Mouse (Mus musculus) neural tube, embryonic 13.5 days (tissue): ENCODE results near the gene Ficd. TPM values are rescaled to one million over a fixed set of nuclear protein-coding genes. Genes with fewer than 3 reads are reported as not detected.
A peak's percentile ranks its signal among the peaks of the same experiment; 100 is the strongest.

Experiments
- ATAC-seq: fragments of 200-750 bp; cut with Nextera tagmentation; 2 replicates; pipeline ENCODE4 v1.8.0; 2017; ENCODE audit warnings: low read depth, mild to moderate bottlenecking, moderate TSS enrichment, moderate library complexity
- H3K27ac ChIP-seq: fragments of 300-500 bp; sonication (generic); replicated peaks from 2 replicates; pipeline ENCODE4 v1.5.1; 2015; ENCODE audit warnings: moderate library complexity, mild to moderate bottlenecking, inconsistent platforms
- H3K27me3 ChIP-seq: fragments of 300-500 bp; sonication (generic); 2 replicates; pipeline ENCODE4 v1.6.1; 2015; ENCODE audit warnings: mild to moderate bottlenecking, inconsistent platforms
- H3K36me3 ChIP-seq: fragments of 300-500 bp; sonication (generic); 2 replicates; pipeline ENCODE4 v1.6.1; 2015; ENCODE audit warnings: mild to moderate bottlenecking, inconsistent platforms
- H3K4me1 ChIP-seq: fragments of 300-500 bp; sonication (generic); replicated peaks from 2 replicates; pipeline ENCODE4 v1.6.1; 2015; ENCODE audit warnings: inconsistent platforms
- H3K4me2 ChIP-seq: fragments of 300-500 bp; sonication (generic); 2 replicates; pipeline ENCODE4 v1.6.1; 2015; ENCODE audit warnings: inconsistent platforms, mild to moderate bottlenecking, moderate library complexity
- H3K4me3 ChIP-seq: fragments of 300-500 bp; sonication (generic); 2 replicates; pipeline ENCODE4 v1.5.1; 2015; ENCODE audit warnings: mild to moderate bottlenecking, inconsistent platforms
- H3K9ac ChIP-seq: fragments of 300-500 bp; sonication (generic); 2 replicates; pipeline ENCODE4 v1.6.1; 2015; ENCODE audit warnings: moderate library complexity, mild to moderate bottlenecking, inconsistent platforms
- H3K9me3 ChIP-seq: fragments of 300-500 bp; sonication (generic); 2 replicates; pipeline ENCODE4 v1.6.1; 2016; ENCODE audit warnings: inconsistent platforms
- WGBS: fragments of 180-500 bp; shearing (Covaris S2); methylation state at CpG from one replicate; pipeline ENCODE4 v1.1.7; 2015; 5-methylcytosine and 5-hydroxymethylcytosine counted together
- polyA plus RNA-seq: library from polyadenylated mRNA; unstranded; fragments of >200 nt; fragmentation: Nextera tagmentation; extraction: Ambion mirVana; gene quantifications from 2 replicates; pipeline ENCODE4 v1.2.1, GENCODE M21; 2015

The Ficd gene
- polyA plus RNA-seq, result 7.9 and 8.2 TPM in 2 replicates

GRCm38 (mm10) chr5:113735345-113736112 is at the start of gene Ficd:
TSS of gene Ficd (plus strand) at chr5:113735803.
- 1% methylated on average over 71 of the region's 71 CpGs for WGBS
- Histone ChIP-seq H3K4me3 (peak within 1 kb of the TSS; percentile 64), H3K4me1 (peaks cover 27% of the 10 kb centered on the region)

GRCm38 (mm10) chr5:113687514-113687913 is 48.1 kb upstream of the Ficd start:
- H3K9me3 ChIP-seq, result no peaks in the 10 kb centered on the region
- no peak overlapping the region for H3K4me2 ChIP-seq
- no peak for ATAC-seq
- H3K36me3 ChIP-seq, result no peaks in the 10 kb centered on the region
- no peak overlapping the region for H3K27ac ChIP-seq
- 88% methylated on average over 5 of the region's 5 CpGs for WGBS
- no peak overlapping the region for H3K9ac ChIP-seq
- H3K27me3 ChIP-seq, result no peaks in the 10 kb centered on the region
- H3K4me3 ChIP-seq, result no peak overlapping the region
- H3K4me1 ChIP-seq, result peaks cover 32% of the 10 kb centered on the region

More at GRCm38 (mm10) chr5:113735345-113736112, at the start of gene Ficd:
- peak within 1 kb of the TSS; percentile 96 for H3K27ac ChIP-seq
- H3K9me3 ChIP-seq, result no peaks in the 10 kb centered on the region
- H3K9ac ChIP-seq, result peak within 1 kb of the TSS; percentile 77
- ATAC-seq, result peak; percentile 96
- peaks cover 29% of the 10 kb centered on the region for H3K36me3 ChIP-seq
- peak within 1 kb of the TSS; percentile 80 for H3K4me2 ChIP-seq
- H3K27me3 ChIP-seq, result no peaks in the 10 kb centered on the region

GRCm38 (mm10) chr5:113690069-113690548 is 45.5 kb upstream of the Ficd start:
- Histone ChIP-seq H3K9me3 (no peaks in the 10 kb centered on the region), H3K27ac (peak overlapping the region; percentile 79), H3K4me3 (no peak overlapping the region), H3K36me3 (no peaks in the 10 kb centered on the region), H3K27me3 (no peaks in the 10 kb centered on the region), H3K4me1 (peaks cover 37% of the 10 kb centered on the region), H3K4me2 (0 out of 2 replicates have a peak overlapping the region, but pooled peaks have one; percentile 5), H3K9ac (no peak overlapping the region)
- peak; percentile 78 for ATAC-seq
- 25% methylated on average over 15 of the region's 15 CpGs for WGBS

GRCm38 (mm10) chr5:113690866-113691265 is 44.7 kb upstream of the Ficd start:
- Histone ChIP-seq H3K4me1 (peaks cover 39% of the 10 kb centered on the region), H3K27ac (peak overlapping the region; percentile 79), H3K9ac (no peak overlapping the region), H3K9me3 (no peaks in the 10 kb centered on the region), H3K27me3 (no peaks in the 10 kb centered on the region), H3K36me3 (no peaks in the 10 kb centered on the region), H3K4me3 (no peak overlapping the region), H3K4me2 (no peak overlapping the region)
- ATAC-seq, result peak; percentile 20; the same call in 1 of the 2 replicates
- WGBS, result 93% methylated on average over 2 of the region's 2 CpGs

GRCm38 (mm10) chr5:113693196-113693755 is 42.3 kb upstream of the Ficd start:
- Histone ChIP-seq H3K36me3 (no peaks in the 10 kb centered on the region), H3K4me2 (no peak overlapping the region), H3K27ac (no peak overlapping the region), H3K9me3 (no peaks in the 10 kb centered on the region), H3K4me3 (no peak overlapping the region), H3K9ac (no peak overlapping the region), H3K27me3 (no peaks in the 10 kb centered on the region), H3K4me1 (peaks cover 37% of the 10 kb centered on the region)
- 91% methylated on average over 8 of the region's 8 CpGs for WGBS
- no peak for ATAC-seq

GRCm38 (mm10) chr5:113694000-113694399 is 41.6 kb upstream of the Ficd start:
- H3K9ac ChIP-seq, result no peak overlapping the region
- H3K4me3 ChIP-seq, result no peak overlapping the region
- H3K4me2 ChIP-seq, result no peak overlapping the region
- ATAC-seq, result no peak
- H3K4me1 ChIP-seq, result peaks cover 31% of the 10 kb centered on the region
- no peaks in the 10 kb centered on the region for H3K9me3 ChIP-seq
- H3K27ac ChIP-seq, result peak overlapping the region; percentile 28; the same call in 1 of the 2 replicates
- H3K27me3 ChIP-seq, result no peaks in the 10 kb centered on the region
- H3K36me3 ChIP-seq, result no peaks in the 10 kb centered on the region
- 44% methylated on average over 4 of the region's 4 CpGs for WGBS

GRCm38 (mm10) chr5:113694415-113694814 is 41.2 kb upstream of the Ficd start:
- H3K4me3 ChIP-seq, result no peak overlapping the region
- peak overlapping the region; percentile 28; the same call in 1 of the 2 replicates for H3K27ac ChIP-seq
- H3K9ac ChIP-seq, result no peak overlapping the region
- H3K27me3 ChIP-seq, result no peaks in the 10 kb centered on the region
- peaks cover 31% of the 10 kb centered on the region for H3K4me1 ChIP-seq
- H3K36me3 ChIP-seq, result no peaks in the 10 kb centered on the region
- no peaks in the 10 kb centered on the region for H3K9me3 ChIP-seq
- 29% methylated on average over 5 of the region's 5 CpGs for whole genome bisulfite sequencing
- no peak overlapping the region for H3K4me2 ChIP-seq
- no peak for ATAC-seq

GRCm38 (mm10) chr5:113700388-113701023 is 35.1 kb upstream of the Ficd start:
- 77% methylated on average over 19 of the region's 19 CpGs for WGBS
- Histone ChIP-seq H3K36me3 (no peaks in the 10 kb centered on the region), H3K27ac (no peak overlapping the region), H3K9ac (no peak overlapping the region), H3K4me1 (peaks cover 23% of the 10 kb centered on the region), H3K4me3 (no peak overlapping the region), H3K9me3 (no peaks in the 10 kb centered on the region), H3K27me3 (no peaks in the 10 kb centered on the region), H3K4me2 (no peak overlapping the region)
- ATAC-seq, result no peak

GRCm38 (mm10) chr5:113703803-113704585 is 31.6 kb upstream of the Ficd start:
- no peaks in the 10 kb centered on the region for H3K36me3 ChIP-seq
- H3K4me1 ChIP-seq, result peaks cover 23% of the 10 kb centered on the region
- peak overlapping the region; percentile 16 for H3K4me2 ChIP-seq
- H3K9me3 ChIP-seq, result no peaks in the 10 kb centered on the region
- H3K27me3 ChIP-seq, result no peaks in the 10 kb centered on the region
- 21% methylated on average over 21 of the region's 21 CpGs for WGBS
- peak overlapping the region; percentile 86 for H3K27ac ChIP-seq
- ATAC-seq, result peak; percentile 73; the same call in 1 of the 2 replicates
- H3K9ac ChIP-seq, result peak overlapping the region; percentile 23; the same call in 1 of the 2 replicates
- H3K4me3 ChIP-seq, result no peak overlapping the region

GRCm38 (mm10) chr5:113712861-113713260 is 22.7 kb upstream of the Ficd start:
- H3K4me3 ChIP-seq, result no peak overlapping the region
- H3K27ac ChIP-seq, result no peak overlapping the region
- no peak overlapping the region for H3K4me2 ChIP-seq
- WGBS, result 76% methylated on average over 2 of the region's 2 CpGs
- peaks cover 27% of the 10 kb centered on the region for H3K4me1 ChIP-seq
- no peaks in the 10 kb centered on the region for H3K27me3 ChIP-seq
- no peaks in the 10 kb centered on the region for H3K36me3 ChIP-seq
- no peaks in the 10 kb centered on the region for H3K9me3 ChIP-seq
- no peak overlapping the region for H3K9ac ChIP-seq
- ATAC-seq, result no peak

- Histone ChIP-seq H3K9me3 (no peaks in the 10 kb centered on the region), H3K4me1 (peaks cover 40% of the 10 kb centered on the region), H3K36me3 (no peaks in the 10 kb centered on the region), H3K4me2 (peak overlapping the region; percentile 32), H3K27me3 (no peaks in the 10 kb centered on the region), H3K27ac (peak overlapping the region; percentile 92), H3K4me3 (no peak overlapping the region), H3K9ac (0 out of 2 replicates have a peak overlapping the region, but pooled peaks have one; percentile 34)
- WGBS, result 6% methylated on average over 12 of the region's 12 CpGs
- peak; percentile 94 for ATAC-seq
Measured at GRCm38 (mm10) chr5:113716581-113717388, 18.8 kb upstream of the Ficd start.
